Mouse (Mus musculus): ENCODE data around the gene Fam222a.

The Fam222a gene

DNA sequence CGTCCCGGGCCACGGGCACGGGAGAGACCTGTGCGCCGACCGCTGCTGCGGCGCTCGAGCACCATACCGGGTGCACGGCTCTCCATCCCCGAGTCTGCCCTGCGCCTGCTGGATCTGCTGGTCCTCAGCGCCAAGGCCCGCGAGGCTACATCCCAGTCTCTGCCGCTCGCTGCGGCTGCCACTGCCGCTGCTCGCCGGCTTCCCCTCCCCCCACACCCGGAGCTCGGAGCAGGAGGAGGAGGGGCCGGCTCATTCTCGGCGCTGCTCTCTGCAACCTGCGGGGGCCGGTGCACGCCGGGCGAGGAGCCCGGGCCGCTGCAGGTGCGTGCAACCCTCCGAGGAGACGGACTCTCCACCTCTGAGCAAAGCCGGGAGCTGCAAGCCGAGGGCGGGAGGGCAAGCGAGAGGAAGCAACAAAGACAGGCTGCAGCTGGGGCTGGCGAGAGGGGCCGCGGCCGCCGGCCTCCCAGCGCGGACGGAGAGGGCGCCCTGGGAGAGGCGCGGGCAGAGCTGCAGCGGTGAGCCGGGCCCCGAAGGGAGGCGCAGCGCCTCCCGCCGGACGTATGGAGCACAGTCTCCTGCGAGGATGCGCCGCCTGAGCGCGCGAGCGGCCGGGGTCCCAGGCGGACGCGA lies at the start of gene Fam222a:
Gene Fam222a (plus strand): TSS at position 452 of the 633 bp plus-strand sequence.
- peak; percentile 73 to 74 for DNase-seq

DNA sequence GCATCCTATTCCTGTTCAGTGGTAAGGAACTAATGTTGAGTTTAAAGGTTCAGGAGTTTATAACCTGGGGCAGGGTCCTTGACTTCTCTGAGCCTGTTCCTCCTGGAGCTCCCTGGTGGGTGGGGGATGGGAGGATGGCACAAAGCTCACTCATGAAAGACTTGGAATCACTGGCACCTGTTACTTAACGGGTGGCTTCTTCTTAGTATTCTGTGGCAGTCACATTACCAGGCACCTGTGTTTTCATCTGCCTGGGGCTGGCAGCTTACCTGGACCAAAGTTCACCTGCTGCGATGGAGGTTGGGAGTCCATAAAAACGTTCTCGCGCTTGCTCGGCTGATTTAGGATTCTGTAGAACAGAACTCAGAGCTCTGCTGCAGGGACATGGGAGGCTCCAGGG lies 39.5 kb upstream of the Fam222a start:
- no peak for DNase-seq

DNA sequence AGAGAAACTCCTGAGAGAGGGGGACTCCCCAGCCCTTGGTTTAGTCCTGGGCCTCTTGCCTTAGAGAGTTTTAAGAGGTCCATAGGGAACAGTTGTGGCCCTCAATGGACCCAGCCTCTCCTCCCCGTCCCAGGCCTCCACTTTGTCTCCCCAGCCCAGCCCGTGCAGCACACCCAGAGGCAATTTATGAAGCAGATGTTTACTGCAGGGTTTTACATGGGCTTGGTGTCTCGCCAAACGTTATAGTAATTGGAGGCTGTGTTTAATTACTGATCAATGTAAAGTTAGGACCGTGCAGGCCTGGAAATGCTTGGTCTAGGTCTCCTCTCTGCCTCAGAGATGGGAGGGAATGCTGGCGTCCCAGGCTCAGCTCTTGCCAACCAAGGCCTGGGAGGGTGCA lies 37.5 kb upstream of the Fam222a start:
- DNase-seq: no peak

DNA sequence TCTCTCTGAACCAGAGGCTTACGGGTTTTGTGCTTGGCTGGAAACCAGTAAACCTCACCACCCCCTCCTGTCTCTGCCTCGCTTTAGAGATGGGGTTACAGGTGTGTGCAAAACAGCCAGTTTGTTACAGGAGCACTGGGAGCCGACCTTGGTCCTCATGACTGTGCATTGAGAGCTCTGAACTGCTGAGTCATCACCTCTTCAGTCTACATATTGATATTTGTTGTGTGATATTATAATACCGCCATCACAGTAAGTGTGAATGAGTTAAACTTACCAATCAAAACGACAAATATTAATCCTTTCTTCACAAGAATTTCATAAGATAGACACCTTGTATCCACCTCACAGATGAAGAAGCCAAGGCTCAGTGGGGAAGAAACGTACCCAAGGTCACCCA lies 35.8 kb upstream of the Fam222a start:
- DNase-seq: no peak

DNA sequence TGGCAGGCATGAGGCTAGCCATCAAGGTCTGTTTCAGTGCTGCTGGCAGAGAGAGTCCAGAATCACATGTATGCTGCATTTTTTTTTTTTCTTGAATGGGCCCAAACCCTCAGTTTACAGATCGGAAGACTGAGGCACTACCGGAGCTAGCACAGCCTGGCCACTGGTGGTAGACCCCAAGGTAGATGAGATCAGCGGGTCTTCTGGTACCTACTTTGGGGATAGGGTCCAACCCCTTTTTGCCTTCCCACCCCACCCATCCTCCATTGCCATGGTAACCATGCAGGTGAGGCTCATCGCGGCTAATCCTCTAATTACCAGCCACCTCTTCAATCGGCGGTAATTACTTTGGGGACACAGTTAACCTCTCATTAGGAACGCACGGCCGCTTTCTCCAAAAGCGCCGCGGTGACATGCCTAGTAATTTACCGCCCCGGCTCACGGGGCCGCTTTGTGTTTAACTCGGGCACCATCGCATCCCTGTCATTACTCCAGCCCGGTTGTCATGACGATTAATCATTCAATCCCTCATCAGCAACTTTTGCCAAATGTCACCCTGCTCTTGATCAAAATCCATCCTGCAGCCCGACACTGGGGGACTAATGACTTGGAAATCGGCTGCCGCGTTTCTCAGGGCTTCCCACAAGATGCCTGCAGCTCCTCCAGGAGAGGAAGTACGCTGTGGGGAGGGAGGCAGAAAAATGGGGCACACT lies 30.4 kb upstream of the Fam222a start:
- DNase-seq: no peak

DNA sequence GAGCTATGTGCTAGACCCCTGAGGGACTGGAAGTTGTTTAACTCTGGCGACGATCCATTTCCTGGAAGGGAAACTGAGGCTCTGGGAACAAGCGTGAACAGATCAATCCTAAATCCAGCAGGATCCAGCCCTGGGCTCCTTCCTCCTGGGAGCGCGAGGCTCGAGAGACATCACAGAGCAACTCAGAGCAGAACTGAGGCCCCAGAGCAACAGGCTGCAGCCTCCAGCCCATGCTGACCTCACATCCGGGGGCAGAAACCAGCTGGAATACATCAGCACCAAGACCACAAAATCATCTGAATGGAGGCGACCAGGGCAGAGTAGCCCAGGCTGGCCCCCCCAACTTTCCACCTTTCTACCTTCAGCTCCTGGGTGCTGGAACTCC lies 29.8 kb upstream of the Fam222a start:
- no peak for DNase-seq

DNA sequence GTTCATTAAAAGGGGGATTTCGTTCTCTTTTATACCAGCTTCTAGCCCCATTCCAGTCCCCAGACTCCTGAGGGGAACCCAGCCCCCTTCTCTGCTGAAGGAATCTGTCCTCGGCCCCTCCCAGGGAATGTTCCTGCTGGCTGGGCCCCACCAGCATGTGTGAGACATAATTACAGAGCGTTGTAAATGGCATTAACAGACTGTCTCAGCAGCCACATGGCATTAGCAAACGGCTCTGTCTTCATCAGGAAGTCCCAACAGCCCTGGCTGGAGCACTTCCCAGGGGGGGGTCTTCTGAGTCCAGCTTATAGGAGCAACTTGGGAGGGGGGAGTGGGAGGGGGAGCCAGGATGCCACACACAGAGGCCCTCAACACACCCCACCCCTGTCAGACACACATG lies 29.1 kb upstream of the Fam222a start:
- DNase-seq: no peak

DNA sequence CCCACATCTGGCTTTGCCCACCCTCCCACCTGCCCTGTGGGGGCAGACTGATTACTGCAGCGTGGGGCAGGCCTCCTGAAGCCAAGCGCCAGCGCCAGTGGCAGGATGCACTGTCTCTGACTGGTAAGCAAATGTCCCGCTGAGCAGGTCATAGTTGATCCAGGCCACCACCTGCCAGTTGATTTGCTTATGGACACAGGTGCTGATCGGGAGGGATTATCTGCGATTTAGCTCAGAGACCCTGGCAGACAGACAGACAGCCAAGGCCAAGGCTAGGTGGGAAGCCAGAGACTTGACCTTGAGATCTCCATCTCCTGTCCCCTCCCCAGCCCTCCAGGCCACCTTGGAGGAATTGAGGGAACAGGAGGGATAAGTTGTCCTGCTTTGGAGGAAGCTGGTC lies 28.1 kb upstream of the Fam222a start:
- DNase-seq: no peak

DNA sequence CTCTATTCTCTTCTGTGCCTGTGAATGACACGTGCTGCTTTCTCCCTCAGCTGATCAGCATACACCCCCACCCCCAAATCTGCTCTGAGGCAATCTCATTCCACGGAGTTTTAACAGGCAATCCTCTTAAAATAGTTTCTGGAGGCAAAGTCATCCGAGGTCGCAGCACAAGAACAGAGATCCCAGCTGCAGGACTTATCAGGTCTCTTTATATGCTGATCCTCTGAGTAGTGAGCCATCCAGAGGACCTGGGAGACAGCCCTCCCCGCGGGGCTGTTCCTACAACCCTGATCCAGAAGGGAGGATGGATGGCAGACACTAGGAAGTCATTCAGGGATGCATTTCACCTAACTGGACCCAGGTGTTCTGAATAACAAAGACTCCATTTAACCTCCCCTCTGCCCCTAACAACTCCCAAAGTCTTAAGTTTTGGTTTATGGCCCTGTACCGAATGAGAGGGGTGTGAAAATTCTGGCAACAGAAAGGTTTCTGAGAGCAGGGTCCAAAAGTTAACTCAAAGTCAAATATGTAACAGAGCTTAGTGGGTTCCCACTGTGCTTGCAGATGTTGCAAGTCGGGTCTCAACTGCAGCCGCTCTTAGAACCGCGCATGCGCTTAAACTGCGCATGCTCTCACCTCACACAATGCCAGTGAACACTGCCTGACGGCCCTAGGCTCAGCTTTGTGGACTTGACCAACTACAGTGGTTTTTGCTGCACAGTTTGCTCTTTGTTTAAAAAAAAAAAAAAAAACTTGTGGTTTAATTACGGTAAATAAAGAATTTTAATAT lies 26.0 kb upstream of the Fam222a start:
- no peak for DNase-seq

DNA sequence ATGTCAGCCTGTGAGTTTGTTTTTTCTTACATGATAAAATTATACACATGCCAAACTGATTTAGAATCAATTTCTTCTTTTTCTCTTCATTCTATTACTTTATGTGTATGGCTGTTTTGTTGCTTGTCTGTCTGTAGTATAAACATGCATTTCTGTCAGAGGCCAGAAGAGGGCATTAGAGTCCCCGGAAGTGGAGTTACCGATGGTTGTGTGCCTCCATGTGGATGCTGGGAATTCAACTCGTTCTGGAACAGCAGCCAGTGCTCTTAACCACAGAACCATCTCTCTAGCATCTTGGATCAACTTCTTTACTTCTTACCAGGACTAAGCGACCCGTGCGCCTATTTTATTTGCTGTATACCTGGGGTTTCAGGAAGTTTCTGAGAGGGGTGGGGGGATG lies 24.2 kb upstream of the Fam222a start:
- DNase-seq: no peak

DNA sequence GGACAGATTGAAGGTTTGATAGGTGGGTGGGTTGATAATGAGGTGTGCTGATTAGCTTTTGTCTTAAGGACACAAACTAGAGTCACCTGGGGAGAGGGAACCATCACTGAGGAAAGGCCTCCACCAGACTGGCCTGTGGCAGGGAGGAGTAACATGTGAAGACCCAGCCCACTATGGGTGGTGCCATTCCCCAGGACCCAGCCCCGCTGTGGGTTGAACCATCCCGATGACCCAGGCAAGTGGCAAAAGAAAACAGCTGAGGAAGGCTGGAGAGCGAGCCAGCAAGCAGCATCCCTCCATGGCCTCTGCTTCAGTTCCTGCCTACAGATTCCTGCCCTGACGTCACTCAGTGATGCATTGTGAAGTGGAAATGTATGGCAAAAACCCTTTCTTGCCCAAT lies 23.6 kb upstream of the Fam222a start:
- no peak for DNase-seq

DNA sequence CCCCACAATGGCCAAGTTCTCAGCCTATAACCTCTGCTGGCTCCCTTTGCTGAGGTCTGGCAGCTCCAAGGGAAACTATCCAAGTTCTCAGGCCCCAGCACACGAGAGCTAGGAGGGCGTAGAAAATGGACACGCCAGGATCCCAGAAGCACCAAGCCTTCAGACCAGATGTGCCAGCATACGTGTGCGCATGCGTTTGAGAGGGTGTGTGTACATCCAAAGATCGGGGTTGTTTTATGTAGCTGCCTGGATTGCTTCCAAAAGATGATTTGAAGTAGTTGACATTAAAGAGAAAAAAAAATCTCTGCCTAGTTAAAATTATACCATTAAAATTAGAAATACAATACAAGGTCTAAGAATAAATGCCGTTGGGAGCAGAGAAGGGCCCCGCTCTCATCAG lies 22.7 kb upstream of the Fam222a start:
- DNase-seq: no peak

DNA sequence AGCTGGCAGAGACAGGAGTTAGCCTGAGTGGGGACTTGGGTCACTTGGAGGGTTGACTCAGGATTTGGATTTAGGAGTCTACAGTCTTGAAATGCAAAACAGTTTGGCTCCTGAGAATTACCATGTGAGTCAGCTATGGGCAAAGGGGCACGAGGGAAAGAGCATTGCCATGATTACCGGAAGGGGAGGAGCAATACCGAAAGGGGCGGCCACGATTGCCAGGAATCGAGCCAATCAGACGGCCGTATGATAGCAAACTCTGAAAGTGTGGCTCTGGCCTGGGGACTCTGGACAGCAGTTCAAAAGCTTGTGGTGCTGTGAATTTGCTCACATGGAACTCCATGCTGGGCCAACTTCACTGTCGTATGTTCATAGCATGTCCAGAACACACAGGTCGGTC lies 18.8 kb upstream of the Fam222a start:
- no peak for DNase-seq

DNA sequence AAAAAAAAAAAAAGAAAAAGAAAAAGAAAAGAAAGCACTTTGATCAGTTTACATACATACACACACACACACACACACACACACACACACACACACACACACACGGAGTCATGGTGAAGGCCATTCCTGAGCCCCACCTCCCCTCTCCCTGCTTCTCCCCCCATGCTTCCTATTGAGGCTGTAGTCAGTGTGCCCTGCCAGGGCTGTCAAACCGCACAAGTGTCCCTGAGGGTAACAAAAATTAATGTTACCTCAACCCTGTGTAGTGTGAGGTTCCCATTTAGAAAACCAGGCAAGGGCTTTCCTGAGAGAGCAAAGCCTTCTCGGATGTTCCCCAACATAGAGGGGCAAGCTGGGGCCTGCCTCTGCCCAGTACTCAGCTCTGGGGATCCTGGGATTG lies 18.0 kb upstream of the Fam222a start:
- no peak for DNase-seq

DNA sequence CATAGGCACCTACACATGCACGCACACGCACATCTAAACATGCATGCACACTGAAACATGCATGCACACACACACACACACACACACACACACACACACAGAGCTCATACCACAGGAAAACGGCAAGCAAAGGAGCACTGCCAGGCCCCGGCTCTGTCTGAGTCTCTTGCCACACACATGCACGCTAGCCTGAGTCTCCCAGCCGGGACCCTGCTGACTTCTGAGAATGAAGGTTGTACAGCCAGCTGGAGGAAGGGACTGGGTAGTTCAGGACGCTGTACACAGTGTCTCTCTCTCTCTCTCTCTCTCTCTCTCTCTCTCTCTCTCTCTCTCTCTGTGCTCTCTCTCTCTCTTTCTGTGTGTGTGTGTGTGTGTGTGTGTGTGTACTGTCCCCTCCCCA lies 17.4 kb upstream of the Fam222a start:
- DNase-seq: no peak

DNA sequence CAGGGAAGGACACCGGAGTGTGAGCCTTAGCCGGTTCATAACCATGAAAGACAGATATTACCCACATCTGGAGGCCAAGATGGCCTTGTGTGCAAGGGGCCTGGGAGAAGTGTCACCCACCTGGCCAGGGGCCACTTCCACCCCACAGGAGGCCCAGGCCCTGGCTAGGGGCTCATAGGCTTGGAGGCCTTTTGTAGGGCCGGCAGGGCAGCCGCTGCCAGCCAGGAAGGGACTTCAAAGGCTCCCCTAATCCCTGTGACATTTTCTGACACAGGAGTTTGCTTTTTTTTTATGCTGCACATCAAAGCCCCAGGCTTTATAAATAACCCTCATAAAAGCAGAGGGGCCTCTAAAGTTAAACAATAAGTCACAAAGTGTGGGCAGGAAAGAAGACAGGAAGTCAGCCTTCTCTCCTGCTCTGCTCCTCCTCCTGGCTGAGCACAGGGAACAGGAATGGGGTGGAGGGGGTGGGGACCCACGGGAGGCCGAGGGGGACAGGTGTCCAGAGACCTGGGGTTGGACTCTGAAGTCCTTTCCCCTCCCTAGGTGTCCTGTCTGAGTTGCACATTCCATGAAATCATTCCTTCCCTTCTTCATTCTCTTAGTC lies 16.8 kb upstream of the Fam222a start:
- no peak for DNase-seq

DNA sequence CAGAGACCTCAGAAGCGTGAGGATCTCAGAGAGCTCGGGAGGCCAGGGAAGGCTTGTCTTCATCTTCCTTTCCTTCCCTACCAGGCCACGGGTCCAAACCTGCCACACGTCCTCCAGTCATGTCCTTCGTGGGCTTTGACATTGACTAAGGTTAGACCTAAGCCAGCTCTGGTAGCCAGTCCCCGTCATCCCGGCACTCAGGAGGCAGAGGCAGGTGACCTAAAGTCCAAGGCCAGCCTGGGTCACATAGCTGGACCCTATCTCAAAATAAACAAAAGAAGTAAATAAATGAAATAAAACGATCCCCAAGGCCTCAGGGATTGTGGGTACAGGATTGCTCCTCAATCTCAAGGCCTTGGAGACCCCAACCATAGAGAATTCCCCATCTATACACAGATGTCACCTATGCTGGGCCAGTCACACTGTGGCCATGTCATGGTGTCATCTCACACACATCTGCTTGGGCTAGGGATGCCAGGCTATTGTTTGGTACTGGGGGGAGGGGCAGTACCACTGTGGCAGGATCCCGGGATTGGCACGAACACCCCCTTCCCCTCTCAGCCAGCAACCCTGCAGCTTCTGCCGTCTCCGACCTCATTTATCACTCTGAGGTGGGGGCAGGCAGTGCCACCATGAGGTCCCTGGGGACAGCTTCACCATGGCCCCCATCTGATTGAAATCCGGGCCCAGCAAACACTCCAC lies 15.2 kb upstream of the Fam222a start:
- DNase-seq: no peak

DNA sequence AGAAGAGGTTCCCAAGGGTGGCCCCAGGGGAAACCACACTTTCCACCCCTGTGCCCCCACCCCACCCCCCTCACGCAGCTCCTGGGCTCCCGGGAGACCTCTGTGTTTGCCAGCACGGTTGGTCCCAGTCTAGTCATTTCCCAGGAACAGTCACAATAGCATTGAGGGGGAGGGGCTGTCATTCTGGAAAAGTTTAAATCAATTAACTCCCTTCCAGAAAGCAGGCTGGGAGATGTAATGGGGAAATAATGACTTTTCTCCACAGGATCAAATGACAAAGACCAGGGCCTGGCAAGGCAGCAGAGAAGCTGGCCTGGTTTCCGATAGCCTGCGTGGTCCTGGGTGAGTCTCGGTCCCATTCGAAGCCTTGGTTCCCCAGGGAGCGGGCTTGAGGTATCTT lies 14.1 kb upstream of the Fam222a start:
- no peak for DNase-seq

DNA sequence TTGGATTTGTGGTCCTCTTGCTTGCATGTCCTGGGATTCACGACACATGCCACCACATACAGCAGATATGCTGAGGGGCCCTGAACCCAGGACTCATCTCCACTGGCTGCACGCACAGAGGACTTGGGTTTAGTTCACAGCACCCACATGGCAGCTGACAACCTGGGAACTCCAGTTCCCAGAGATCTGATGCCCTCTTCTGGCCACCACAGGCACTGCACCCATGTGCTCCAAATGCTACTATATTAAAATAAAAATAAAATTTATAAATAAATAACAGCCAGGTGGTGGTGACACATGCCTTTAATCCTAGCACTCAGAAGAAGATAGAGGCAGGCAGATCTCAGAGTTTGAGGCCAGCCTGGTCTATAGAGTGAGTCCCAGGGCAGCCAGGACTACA lies 12.4 kb upstream of the Fam222a start:
- DNase-seq: peak; percentile 34 to 43

DNA sequence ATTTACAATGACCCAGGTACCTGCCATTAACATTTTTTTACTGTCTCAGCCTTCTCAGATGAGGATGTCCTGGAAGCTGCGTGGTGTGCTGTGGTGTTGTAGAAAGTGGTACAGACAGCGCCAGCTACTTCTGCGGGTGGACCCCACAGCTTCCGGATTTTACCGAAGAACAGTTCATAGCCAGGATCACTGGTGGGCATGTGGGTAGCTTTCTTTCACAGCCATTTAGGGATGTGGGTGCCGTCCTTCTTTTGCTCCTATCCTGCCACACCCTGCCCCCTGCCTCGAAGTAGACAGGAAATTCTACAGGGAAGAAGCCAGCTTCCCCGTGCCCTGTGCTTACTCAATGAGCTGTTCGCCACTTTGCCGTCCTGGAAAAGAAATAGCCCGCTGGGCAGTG lies 11.7 kb upstream of the Fam222a start:
- no peak for DNase-seq

DNA sequence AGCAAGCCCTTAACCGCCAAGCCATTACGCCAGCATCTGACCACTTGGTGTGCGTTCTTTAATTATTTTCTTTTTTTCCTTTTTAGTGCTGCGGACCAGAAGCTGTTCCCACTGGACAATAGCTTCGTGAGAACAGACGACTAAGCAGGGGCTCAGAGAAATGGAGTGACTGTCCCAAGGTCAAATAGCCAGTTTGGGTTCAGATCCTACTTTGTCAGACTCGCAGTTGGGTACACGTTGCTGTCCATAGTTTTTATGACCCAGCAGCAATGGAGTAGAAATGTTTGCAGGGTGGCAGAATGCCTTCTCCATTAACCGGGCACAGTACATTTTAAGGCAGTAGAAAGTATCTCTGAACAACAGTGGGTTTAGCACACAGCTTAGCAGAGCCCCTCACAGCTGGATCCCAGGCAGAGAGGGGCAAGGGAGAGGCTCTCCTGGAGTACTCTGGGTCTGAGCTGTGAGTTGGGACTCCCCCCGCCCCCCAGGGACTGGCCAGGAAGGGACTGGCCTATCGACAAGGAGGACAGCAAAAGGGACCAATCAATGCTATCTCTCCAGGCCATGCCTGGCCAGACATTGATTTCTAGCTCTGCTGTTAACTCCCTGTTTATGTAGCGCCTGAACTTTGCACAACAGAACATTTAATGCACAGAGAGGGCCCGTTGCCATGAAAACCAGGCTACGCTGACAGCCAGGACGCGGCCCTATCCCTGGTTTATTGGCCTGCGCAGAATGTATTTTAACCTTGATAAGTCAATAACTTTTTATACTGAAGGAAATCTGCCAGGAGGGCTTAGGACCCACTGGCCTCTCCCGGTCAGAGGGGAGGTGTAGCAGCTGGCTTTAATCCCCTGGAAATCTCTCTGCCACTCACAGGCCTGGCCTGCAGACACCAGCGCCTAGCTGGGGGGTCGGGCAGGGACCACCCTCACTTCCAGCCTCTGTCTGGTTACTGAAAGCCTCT lies 9.8 kb upstream of the Fam222a start:
- no peak for DNase-seq

DNA sequence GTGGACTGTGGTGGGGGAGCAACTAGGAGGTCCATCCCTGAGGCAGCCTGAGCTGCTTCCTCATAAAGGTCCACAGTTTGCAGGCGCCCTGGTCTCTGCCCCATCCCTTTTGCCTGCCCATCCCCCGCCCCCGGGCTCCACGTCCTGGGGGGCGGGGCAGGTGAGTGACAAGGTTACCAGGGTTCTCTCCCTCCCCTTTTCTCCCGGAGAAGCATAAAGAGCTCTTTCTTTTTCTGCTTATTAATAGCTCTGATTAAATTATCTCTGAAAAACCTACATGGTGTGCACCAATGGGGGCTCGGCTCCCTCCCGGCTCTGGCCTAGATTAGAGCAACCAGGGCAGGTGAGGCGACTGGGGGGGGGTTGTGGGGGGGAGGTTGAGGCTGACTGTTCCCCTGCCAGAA lies 7.3 kb upstream of the Fam222a start:
- DNase-seq: peak in 1 of 2 experiments; percentile 19

Data from B cell, adult 2 months (primary cell).